Mouse (Mus musculus) kidney, adult 2 months (tissue): ENCODE measurements around the gene Olfr1093.

Experiments used
- CTCF ChIP-seq: fragments of 200-500 bp; conservative IDR thresholded peaks from 2 replicates; pipeline ENCODE4 v1.5.1; 2011; ENCODE audit warnings: low read depth, mild to moderate bottlenecking, control low read depth, low read length, moderate library complexity, mixed read lengths; ENCODE audit not compliant: insufficient read depth, insufficient read length
- POLR2A ChIP-seq: fragments of 200-500 bp; IDR thresholded peaks from one replicate; pipeline ENCODE4 v1.6.1; 2011; ENCODE audit warnings: low read depth, low read length, control low read depth

DNA sequence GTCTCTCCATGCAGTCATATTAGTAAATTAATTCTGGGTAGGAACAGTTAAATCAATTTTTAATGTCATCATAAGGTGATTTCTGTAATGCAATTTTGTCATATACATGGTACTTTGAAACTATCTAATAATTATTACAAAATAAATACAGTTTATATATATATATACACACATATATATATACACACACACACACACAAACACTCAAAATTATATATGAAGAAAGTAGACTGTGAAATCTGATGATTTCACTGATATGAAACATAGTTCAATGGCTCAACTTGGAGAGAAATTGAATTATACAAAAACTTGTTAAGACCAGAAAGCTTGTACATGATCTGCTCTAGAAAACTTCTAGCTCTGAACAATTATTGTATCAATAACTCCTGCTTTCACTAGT, 48.7 kb upstream of the Olfr1093 start, which contains the start of gene Olfr1089:
- TF ChIP-seq POLR2A: no peak
- TF ChIP-seq CTCF: no peak
